Mouse (Mus musculus) CH12.LX (cell line): ENCODE results near the gene Tnik. TPM values are rescaled to one million over a fixed set of nuclear protein-coding genes. Genes with fewer than 3 reads are reported as not detected.

ENCODE experiments used
- DNase-seq: peaks from one replicate; pipeline ENCODE4 v3.0.0-alpha.2; 2013; ENCODE audit errors: extremely low read depth
- H3K27ac ChIP-seq: 2 replicates; pipeline ENCODE4 v1.5.1; 2012; ENCODE audit warnings: low read depth, mild to moderate bottlenecking, control low read depth, moderate library complexity; ENCODE audit not compliant: insufficient read depth
- H3K27me3 ChIP-seq: replicated peaks from 2 replicates; pipeline ENCODE3; 2012; ENCODE audit warnings: inconsistent platforms
- H3K36me3 ChIP-seq, 2 experiments: replicated peaks in 1 of 2; 2 replicates each; pipeline versions ENCODE3 to v1.6.1; 2012; ENCODE audit warnings: inconsistent platforms in 1 of 2, low read length in 1 of 2, mild to moderate bottlenecking in 1 of 2, mixed read lengths in 1 of 2, moderate library complexity in 1 of 2; ENCODE audit not compliant: control insufficient read depth in 1 of 2, insufficient read depth in 1 of 2
- H3K4me1 ChIP-seq, 2 experiments: 2 replicates each; pipeline ENCODE4 v1.6.1; 2012; ENCODE audit warnings: inconsistent platforms in 1 of 2, moderate library complexity in 1 of 2; ENCODE audit not compliant: insufficient read depth in 2 of 2, control insufficient read depth in 1 of 2
- H3K4me2 ChIP-seq: 2 replicates; pipeline ENCODE4 v1.6.1; 2012; ENCODE audit warnings: low read depth, mild to moderate bottlenecking, control low read depth; ENCODE audit not compliant: poor library complexity, insufficient read depth, severe bottlenecking
- H3K4me3 ChIP-seq, 3 experiments: fragments of 150-350 bp in 1 of 3; sonication (generic) in 1 of 3; replicated peaks in 1 of 3; 2 replicates each; pipeline versions ENCODE3 to v1.5.1; 2011 to 2012; ENCODE audit warnings: low read depth in 2 of 3, low read length in 2 of 3, mild to moderate bottlenecking in 2 of 3, moderate library complexity in 2 of 3, control low read depth in 1 of 3, improper control_type of control experiment in 1 of 3, inconsistent platforms in 1 of 3, mixed read lengths in 1 of 3; ENCODE audit not compliant: poor library complexity in 1 of 3
- H3K79me2 ChIP-seq: replicated peaks from 2 replicates; pipeline ENCODE4 v1.6.1; 2012; ENCODE audit warnings: mild to moderate bottlenecking, moderate library complexity; ENCODE audit not compliant: control insufficient read depth, poor library complexity, insufficient read depth, severe bottlenecking; ENCODE audit errors: extremely low read depth
- H3K9ac ChIP-seq: 2 replicates; pipeline ENCODE4 v1.6.1; 2012; ENCODE audit warnings: low read depth, mild to moderate bottlenecking, control low read depth, moderate library complexity; ENCODE audit not compliant: insufficient read depth
- H3K9me3 ChIP-seq: replicated peaks from 2 replicates; pipeline ENCODE3; 2012; ENCODE audit warnings: low read length, inconsistent platforms, mixed read lengths
- BHLHE40 ChIP-seq: IDR thresholded peaks from 2 replicates; pipeline ENCODE4 v1.6.1; 2011; ENCODE audit warnings: mild to moderate bottlenecking, low read depth, low read length, improper control_type of control experiment
- CHD1 ChIP-seq: IDR thresholded peaks from 2 replicates; pipeline ENCODE4 v1.6.1; 2012; ENCODE audit warnings: low read depth, low read length, improper control_type of control experiment, inconsistent platforms
- CTCF ChIP-seq, 2 experiments: IDR thresholded peaks in 1 of 2; conservative IDR thresholded peaks in 1 of 2; 2 replicates each; pipeline ENCODE4 v1.5.1; 2011 to 2012; ENCODE audit warnings: low read depth in 2 of 2, low read length in 2 of 2, improper control_type of control experiment in 1 of 2, inconsistent platforms in 1 of 2, mild to moderate bottlenecking in 1 of 2, moderate library complexity in 1 of 2
- ELF1 ChIP-seq: IDR thresholded peaks from 2 replicates; pipeline ENCODE4 v1.6.1; 2014; ENCODE audit warnings: low read depth, mild to moderate bottlenecking, inconsistent platforms, low read length, improper control_type of control experiment
- HCFC1 ChIP-seq: IDR thresholded peaks from 2 replicates; pipeline ENCODE4 v1.6.1; 2012; ENCODE audit warnings: low read depth, mild to moderate bottlenecking, inconsistent platforms, low read length, improper control_type of control experiment
- IRF4 ChIP-seq: IDR thresholded peaks from 2 replicates; pipeline ENCODE4 v1.6.1; 2014; ENCODE audit warnings: low read depth, mild to moderate bottlenecking, inconsistent platforms, low read length, improper control_type of control experiment
- JUN ChIP-seq: IDR thresholded peaks from 2 replicates; pipeline ENCODE4 v1.6.1; 2011; ENCODE audit warnings: low read depth, mild to moderate bottlenecking, low read length, improper control_type of control experiment, moderate library complexity; ENCODE audit not compliant: insufficient read depth
- JUND ChIP-seq: conservative IDR thresholded peaks from 2 replicates; pipeline ENCODE4 v1.6.1; 2011; ENCODE audit warnings: low read depth, low read length, improper control_type of control experiment
- MAX ChIP-seq: IDR thresholded peaks from 2 replicates; pipeline ENCODE4 v1.6.1; 2011; ENCODE audit warnings: low read length, improper control_type of control experiment
- MEF2A ChIP-seq: IDR thresholded peaks from 2 replicates; pipeline ENCODE4 v1.6.1; 2014; ENCODE audit warnings: low read depth, mild to moderate bottlenecking, inconsistent platforms, low read length, improper control_type of control experiment, borderline replicate concordance
- MXI1 ChIP-seq: IDR thresholded peaks from 2 replicates; pipeline ENCODE4 v1.6.1; 2011; ENCODE audit warnings: mild to moderate bottlenecking, low read depth, low read length, improper control_type of control experiment
- NELFE ChIP-seq: IDR thresholded peaks from 2 replicates; pipeline ENCODE4 v1.6.1; 2011; ENCODE audit warnings: low read depth, low read length, improper control_type of control experiment
- NRF1 ChIP-seq: IDR thresholded peaks from 2 replicates; pipeline ENCODE4 v1.6.1; 2014; ENCODE audit warnings: low read depth, mild to moderate bottlenecking, inconsistent platforms, low read length, improper control_type of control experiment, moderate library complexity
- POLR2A ChIP-seq: IDR thresholded peaks from 2 replicates; pipeline ENCODE4 v1.6.1; 2011; ENCODE audit warnings: low read depth, mild to moderate bottlenecking, improper control_type of control experiment, low read length
- POLR2AphosphoS2 ChIP-seq: IDR thresholded peaks from 2 replicates; pipeline ENCODE4 v1.6.1; 2011; ENCODE audit warnings: low read depth, low read length, improper control_type of control experiment
- RAD21 ChIP-seq: IDR thresholded peaks from 2 replicates; pipeline ENCODE4 v1.6.1; 2011; ENCODE audit warnings: low read depth, mild to moderate bottlenecking, low read length, improper control_type of control experiment, moderate library complexity
- SIN3A ChIP-seq: IDR thresholded peaks from 2 replicates; pipeline ENCODE4 v1.6.1; 2012; ENCODE audit warnings: low read length, improper control_type of control experiment, inconsistent platforms
- TBP ChIP-seq: conservative IDR thresholded peaks from 2 replicates; pipeline ENCODE4 v1.6.1; 2011; ENCODE audit warnings: low read depth, low read length, improper control_type of control experiment
- UBTF ChIP-seq: IDR thresholded peaks from 2 replicates; pipeline ENCODE4 v1.6.1; 2012; ENCODE audit warnings: low read depth, mild to moderate bottlenecking, inconsistent platforms, low read length, improper control_type of control experiment, moderate library complexity
- USF2 ChIP-seq: conservative IDR thresholded peaks from 2 replicates; pipeline ENCODE4 v1.6.1; 2011; ENCODE audit warnings: low read depth, low read length, improper control_type of control experiment
- ZKSCAN1 ChIP-seq: IDR thresholded peaks from 2 replicates; pipeline ENCODE4 v1.6.1; 2012; ENCODE audit warnings: low read depth, inconsistent platforms, low read length, improper control_type of control experiment, borderline replicate concordance
- ZMIZ1 ChIP-seq: IDR thresholded peaks from 2 replicates; pipeline ENCODE4 v1.6.1; 2012; ENCODE audit warnings: low read depth, mild to moderate bottlenecking, inconsistent platforms, low read length, improper control_type of control experiment
- ZNF384 ChIP-seq: IDR thresholded peaks from 2 replicates; pipeline ENCODE4 v1.6.1; 2012; ENCODE audit warnings: low read depth, low read length, improper control_type of control experiment, inconsistent platforms
- dilution Hi-C: fragments of 300-500 bp; cut with MboI; formaldehyde crosslinking; loops from 2 replicates; pipeline ENCODE4 v1.14.3; 2020; ENCODE audit warnings: low sequenced_read_pairs; ENCODE audit not compliant: extremely low pct_unique_long_range_greater_than_20kb, extremely low pct_ligation_motif_present
- in situ Hi-C: fragments of 300-500 bp; cut with MboI; formaldehyde crosslinking; loops from 3 replicates; pipeline ENCODE4 v1.14.3; 2019; ENCODE audit warnings: low sequenced_read_pairs, low pct_ligation_motif_present, low pct_unique_long_range_greater_than_20kb, mixed read lengths
- polyA plus RNA-seq: library from polyadenylated mRNA; unstranded; fragments of >175 nt; gene quantifications from 2 replicates; pipeline ENCODE4 v1.2.1, GENCODE M21; 2012; ENCODE audit warnings: low read depth; ENCODE audit not compliant: insufficient read length
- total RNA-seq, 2 experiments: library from RNA; depleted of rRNA; stranded (reverse); fragments of 300-350 nt in 1 of 2; fragments of >200 nt in 1 of 2; gene quantifications; 2 replicates each; pipeline ENCODE4 v1.2.3; 2012 to 2014

The Tnik gene
- total and polyA plus RNA-seq, 3 experiments: 0.08 TPM; not detected in 2

DNA sequence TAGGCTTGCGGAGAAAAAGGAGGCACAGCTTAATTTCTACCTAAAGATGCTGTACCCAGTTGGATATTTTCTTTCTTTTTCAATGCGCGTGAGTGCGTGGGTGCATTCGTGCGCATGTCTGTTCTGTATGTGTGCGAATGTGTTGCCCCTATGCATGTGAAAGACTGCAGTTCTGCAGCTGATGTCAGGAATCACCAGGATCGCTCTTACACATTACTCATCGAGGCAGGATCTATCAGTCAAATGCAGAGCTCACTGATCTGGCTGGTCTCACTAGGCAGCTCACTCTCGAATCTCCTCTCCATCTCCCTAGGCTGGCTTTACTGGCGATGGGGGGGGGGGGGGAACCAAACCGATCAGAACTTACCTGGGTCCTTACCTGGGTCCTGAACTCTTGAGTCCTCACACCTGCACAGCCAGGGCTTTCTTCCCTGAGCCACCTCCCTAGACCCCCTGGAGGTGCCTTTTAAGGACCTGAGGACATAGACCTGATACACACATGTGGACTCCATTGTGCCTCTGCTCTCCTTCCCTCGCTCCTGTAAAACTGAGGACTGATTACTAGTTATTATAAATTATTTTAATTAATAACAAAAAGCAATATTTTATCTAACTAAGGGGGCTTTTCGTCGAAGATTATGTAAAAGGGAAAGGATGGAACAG is 268.4 kb downstream of the Tnik start:
- Histone ChIP-seq H3K9ac (no peak overlapping the region), H3K4me2 (no peak overlapping the region), H3K4me1 (no peaks in the 10 kb centered on the region), H3K4me3 (no peak overlapping the region), H3K9me3 (peaks cover 42% of the 10 kb centered on the region), H3K36me3 (no peaks in the 10 kb centered on the region), H3K79me2 (no peaks in the 10 kb centered on the region), H3K27me3 (no peaks in the 10 kb centered on the region), H3K27ac (no peak overlapping the region)
- in situ Hi-C loops: no loop called here
- dilution Hi-C loops: no loop called here
- TF ChIP-seq UBTF (no peak), RAD21 (no peak), IRF4 (no peak), ELF1 (no peak), POLR2A (no peak)
- DNase-seq: no peak

DNA sequence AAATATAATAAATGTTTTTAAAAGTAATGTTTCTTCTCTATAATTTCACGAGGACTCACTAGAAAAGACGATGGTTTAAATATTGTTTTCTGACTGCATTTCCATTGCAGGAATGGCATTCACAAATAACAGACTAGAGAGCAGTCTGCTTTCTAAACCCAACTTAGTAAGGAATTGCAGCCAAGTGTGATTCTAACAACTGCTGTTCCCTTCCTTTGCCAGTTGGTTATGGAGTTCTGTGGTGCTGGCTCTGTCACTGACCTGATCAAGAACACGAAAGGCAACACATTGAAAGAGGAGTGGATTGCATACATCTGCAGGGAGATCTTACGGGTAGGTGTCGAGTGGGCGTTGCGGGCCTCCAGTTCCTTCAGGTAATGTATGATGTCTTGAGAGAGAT is 269.7 kb downstream of the Tnik start:
- TF ChIP-seq NRF1: no peak
- no peak for TF ChIP-seq JUN
- no peak for TF ChIP-seq MXI1
- no peak for TF ChIP-seq ZKSCAN1
- TF ChIP-seq USF2: no peak
- TF ChIP-seq MEF2A: no peak
- no peak for TF ChIP-seq BHLHE40
- TF ChIP-seq IRF4: no peak
- no peak for TF ChIP-seq CTCF (conservative IDR thresholded peaks at IDR 0.05 in 1 of 2, IDR thresholded peaks at IDR 0.05 in 1 of 2; ENCODE audit: low read depth in 2 of 2, low read length in 2 of 2)
- TF ChIP-seq POLR2A: no peak
- TF ChIP-seq MAX: no peak
- TF ChIP-seq NELFE: no peak
- no peak for TF ChIP-seq TBP
- no peak for TF ChIP-seq CHD1
- TF ChIP-seq POLR2AphosphoS2: no peak
- no peak for TF ChIP-seq HCFC1
- TF ChIP-seq SIN3A: no peak
- TF ChIP-seq JUND: no peak
- TF ChIP-seq ZMIZ1: no peak
- TF ChIP-seq ZNF384: no peak
- H3K9me3 ChIP-seq: peaks cover 36% of the 10 kb centered on the region
- H3K4me2 ChIP-seq: no peak overlapping the region
- no peak overlapping the region for H3K27ac ChIP-seq
- H3K4me1 ChIP-seq: no peaks in the 10 kb centered on the region
- H3K27me3 ChIP-seq: no peaks in the 10 kb centered on the region
- H3K36me3 ChIP-seq: no peaks in the 10 kb centered on the region
- no peak overlapping the region for H3K9ac ChIP-seq
- H3K79me2 ChIP-seq: no peaks in the 10 kb centered on the region
- H3K4me3 ChIP-seq: no peak overlapping the region
- dilution Hi-C loops (no loop called here), in situ Hi-C loops (no loop called here)
- no peak for DNase-seq
